8 mouse cellular contexts compared by ENCODE assay signal in the genomic region with DNA sequence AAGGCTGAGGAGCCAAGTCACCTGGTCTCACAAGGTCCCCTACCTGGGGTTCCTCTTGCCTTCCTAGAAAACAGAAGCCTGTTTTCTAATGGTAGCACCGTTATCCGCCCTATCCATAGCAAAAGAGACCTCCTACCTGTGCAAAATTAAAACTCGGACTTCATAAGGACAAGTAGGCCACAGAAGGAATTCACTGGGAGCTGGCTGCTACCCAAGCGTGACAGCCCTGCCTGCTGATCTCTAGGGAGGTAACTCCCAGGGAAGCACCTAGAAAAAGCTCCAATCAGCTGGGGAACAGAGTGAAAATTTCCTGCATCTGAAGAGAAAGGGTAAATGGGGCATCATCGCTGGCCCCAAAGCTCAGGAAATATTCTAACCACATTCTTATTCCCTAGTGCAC. TPM values are rescaled to one million over a fixed set of nuclear protein-coding genes. Genes with fewer than 3 reads are reported as not detected.
DNase-seq lines count a peak whose midpoint lies in the region; ATAC-seq and TF ChIP-seq lines count a peak whose summit lies in the region.

A gene (minus strand): TSS at position 349 of the 400 bp plus-strand sequence.

- H3K4me3 ChIP-seq in heart, postnatal 0 days (ENCODE audit: low read depth, low read length) = peak within 1 kb of the TSS; percentile 38
- peak within 1 kb of the TSS; percentile 54 for H3K4me3 ChIP-seq in midbrain, embryonic 13.5 days (replicated peaks)

- ATAC-seq in heart, postnatal 0 days (ENCODE audit: insufficient read depth, low read depth) = no peak
- ATAC-seq in midbrain, embryonic 13.5 days = no peak
- no peak for ATAC-seq in activated CD4-positive, CD25-positive, alpha-beta regulatory T cell, adult 4 months

- intact Hi-C loops in gastrocnemius, postnatal 36 days (cut with DNase I) = no loop called here

- TF ChIP-seq EP300 in heart, postnatal 0 days (IDR thresholded peaks at IDR 0.05; ENCODE audit: low read depth) = no peak

- no peak for TF ChIP-seq CTCF in heart, postnatal 0 days (IDR thresholded peaks at IDR 0.05; ENCODE audit: low read depth)

- no peaks in the 10 kb centered on the region for H3K36me3 ChIP-seq in heart, postnatal 0 days (replicated peaks; ENCODE audit: control insufficient read depth, insufficient read depth, low read length)
- no peaks in the 10 kb centered on the region for H3K36me3 ChIP-seq in midbrain, embryonic 13.5 days

- no peak within 1 kb of the TSS for H3K9ac ChIP-seq in heart, postnatal 0 days (replicated peaks; ENCODE audit: low read depth, low read length)
- H3K9ac ChIP-seq in midbrain, embryonic 13.5 days (replicated peaks) = peak within 1 kb of the TSS; percentile 68

- 41% methylated on average over 5 of the region's 5 CpGs for WGBS in heart, postnatal 0 days
- WGBS in midbrain, embryonic 13.5 days = 22% methylated on average over 5 of the region's 5 CpGs

- H3K27ac ChIP-seq in heart, postnatal 0 days (ENCODE audit: low read depth) = no peak within 1 kb of the TSS
- peak within 1 kb of the TSS; percentile 41; the same call in 1 of the 2 replicates for H3K27ac ChIP-seq in midbrain, embryonic 13.5 days

- no peaks in the 10 kb centered on the region for H3K9me3 ChIP-seq in heart, postnatal 0 days (replicated peaks; ENCODE audit: control insufficient read depth, low read length)
- no peaks in the 10 kb centered on the region for H3K9me3 ChIP-seq in midbrain, embryonic 13.5 days

- no peaks in the 10 kb centered on the region for H3K27me3 ChIP-seq in heart, postnatal 0 days (ENCODE audit: control insufficient read depth, insufficient read depth, low read length)
- peaks cover 2% of the 10 kb centered on the region for H3K27me3 ChIP-seq in midbrain, embryonic 13.5 days

- H3K4me2 ChIP-seq in heart, postnatal 0 days (ENCODE audit: low read depth, low read length) = peak within 1 kb of the TSS; percentile 58
- peak within 1 kb of the TSS; percentile 79 for H3K4me2 ChIP-seq in midbrain, embryonic 13.5 days (replicated peaks)

- DNase-seq in frontal cortex, adult 2 months (ENCODE audit: extremely low spot score in 1 of 2, low spot score in 1 of 2) = no peak
- DNase-seq in frontal cortex, postnatal 14 days (ENCODE audit: low spot score in 2 of 2) = no peak
- peak; percentile 13 for DNase-seq in MN1 (ENCODE audit: low spot score)
- no peak for DNase-seq in heart, postnatal 0 days (ENCODE audit: low spot score)
- peak; percentile 31 for DNase-seq in layer of hippocampus, adult 9-11 months
- DNase-seq in gastrocnemius, postnatal 36 days = no peak

- H3K4me1 ChIP-seq in heart, postnatal 0 days (ENCODE audit: control insufficient read depth, insufficient read depth) = no peaks in the 10 kb centered on the region
- peaks cover 11% of the 10 kb centered on the region for H3K4me1 ChIP-seq in midbrain, embryonic 13.5 days (replicated peaks)

RNA-seq across cellular contexts. Expression of the gene that starts here (rescaled TPM):
- 111 and 132 TPM in 2 replicates for polyA plus RNA-seq in frontal cortex, adult 2 months (2012; rRNA removed)
- total RNA-seq in heart, postnatal 0 days (2014; rRNA removed; ENCODE audit: low replicate concordance) = 0.23 and 1.3 TPM in 2 replicates
- polyA plus RNA-seq in heart, postnatal 0 days (2015; fragmentation: Nextera tagmentation; extraction: Ambion mirVana) = 0.29 and 0.36 TPM in 2 replicates
- 5.4 and 6.3 TPM in 2 replicates for polyA plus RNA-seq in midbrain, embryonic 13.5 days (2015; fragmentation: Nextera tagmentation; extraction: Ambion mirVana)
- polyA plus RNA-seq in activated CD4-positive, CD25-positive, alpha-beta regulatory T cell, adult 4 months (2017; shearing (Covaris generic)) = not detected
- total RNA-seq in gastrocnemius, postnatal 36 days (2021) = under 1 TPM; 0.10 to 0.20 TPM

Comparison
In these comparisons a context has a peak if more than half of its experiments do, and no peak if none do; other contexts are left out.
1. RNA of the gene that starts here (polyA plus RNA-seq): 111 to 132 TPM in frontal cortex, adult 2 months; 5.4 to 6.3 TPM in midbrain, embryonic 13.5 days, 0.29 to 0.36 TPM in heart, postnatal 0 days and not detected in activated CD4-positive, CD25-positive, alpha-beta regulatory T cell, adult 4 months; every median in the first group is over 10 times any median in the second.
2. DNase-seq: peak in MN1 (single experiment) and layer of hippocampus, adult 9-11 months (single experiment); none in frontal cortex, adult 2 months (0 of 2), frontal cortex, postnatal 14 days (0 of 2), heart, postnatal 0 days (single experiment) and gastrocnemius, postnatal 36 days (0 of 2).